Mouse (Mus musculus): ENCODE data around the gene Dffa. TPM values are rescaled to one million over a fixed set of nuclear protein-coding genes. Genes with fewer than 3 reads are reported as not detected.

The Dffa gene
- 10 to 100 TPM; 42.4 to 47.3 TPM for total RNA-seq (2021)
- long read RNA-seq, partial matches to known transcripts = 6 of 11 reads
- long read RNA-seq, other reads (novel, unspliced or antisense) = 0 of 11 reads

GRCm38 (mm10) chr4:149103875-149104561 lies at the start of gene Dffa:
Gene Dffa (plus strand): TSS chr4:149104146.
- peak; percentile 91 to 93 for DNase-seq (ENCODE audit: low spot score in 2 of 2)

GRCm38 (mm10) chr4:149055847-149056246 lies 48.1 kb upstream of the Dffa start:
- no peak for DNase-seq (ENCODE audit: low spot score in 2 of 2)

- no peak for DNase-seq (ENCODE audit: low spot score in 2 of 2)
These were observed 47.0 kb upstream of the Dffa start for GRCm38 (mm10) chr4:149056957-149057356.

- DNase-seq (ENCODE audit: low spot score in 2 of 2) = no peak
These were observed 46.5 kb upstream of the Dffa start for GRCm38 (mm10) chr4:149057470-149057869.

GRCm38 (mm10) chr4:149058298-149058697 lies 45.6 kb upstream of the Dffa start:
- DNase-seq (ENCODE audit: low spot score in 2 of 2) = no peak

- DNase-seq (ENCODE audit: low spot score in 2 of 2) = no peak
These were observed 44.2 kb upstream of the Dffa start for GRCm38 (mm10) chr4:149059713-149060112.

GRCm38 (mm10) chr4:149060621-149061431 lies 43.1 kb upstream of the Dffa start:
- DNase-seq (ENCODE audit: low spot score in 2 of 2) = no peak

GRCm38 (mm10) chr4:149061432-149061718 lies 42.6 kb upstream of the Dffa start:
- DNase-seq (ENCODE audit: low spot score in 2 of 2) = no peak

- no peak for DNase-seq (ENCODE audit: low spot score in 2 of 2)
These were observed 41.3 kb upstream of the Dffa start for GRCm38 (mm10) chr4:149062406-149063318.

- DNase-seq (ENCODE audit: low spot score in 2 of 2) = no peak
These were observed 39.7 kb upstream of the Dffa start for GRCm38 (mm10) chr4:149064061-149064854.

GRCm38 (mm10) chr4:149066672-149067551 lies 37.0 kb upstream of the Dffa start:
- DNase-seq (ENCODE audit: low spot score in 2 of 2) = no peak

- DNase-seq (ENCODE audit: low spot score in 2 of 2) = no peak
These were observed 28.9 kb upstream of the Dffa start for GRCm38 (mm10) chr4:149075073-149075472.

- DNase-seq (ENCODE audit: low spot score in 2 of 2) = peak; percentile 67 to 74
These were observed 27.9 kb upstream of the Dffa start for GRCm38 (mm10) chr4:149075871-149076575.

- no peak for DNase-seq (ENCODE audit: low spot score in 2 of 2)
These were observed 25.7 kb upstream of the Dffa start for GRCm38 (mm10) chr4:149078261-149078660.

- DNase-seq (ENCODE audit: low spot score in 2 of 2) = no peak
These were observed 24.3 kb upstream of the Dffa start for GRCm38 (mm10) chr4:149079629-149080028.

GRCm38 (mm10) chr4:149080111-149080510 lies 23.8 kb upstream of the Dffa start:
- DNase-seq (ENCODE audit: low spot score in 2 of 2) = no peak

- no peak for DNase-seq (ENCODE audit: low spot score in 2 of 2)
These were observed 22.4 kb upstream of the Dffa start for GRCm38 (mm10) chr4:149081528-149081927.

GRCm38 (mm10) chr4:149085381-149085780 lies 18.6 kb upstream of the Dffa start:
- no peak for DNase-seq (ENCODE audit: low spot score in 2 of 2)

- DNase-seq (ENCODE audit: low spot score in 2 of 2) = no peak
These were observed 12.6 kb upstream of the Dffa start for GRCm38 (mm10) chr4:149091364-149091763.

All from layer of hippocampus, postnatal 10 days (tissue).